Mouse (Mus musculus) brain, embryonic 18.5 days (tissue): ENCODE data around the gene C1qbp.

Experiments
- DNase-seq: peaks from one replicate; pipeline ENCODE4 v3.0.0-alpha.2; 2012; ENCODE audit warnings: low read depth, low spot score

The C1qbp gene

DNA sequence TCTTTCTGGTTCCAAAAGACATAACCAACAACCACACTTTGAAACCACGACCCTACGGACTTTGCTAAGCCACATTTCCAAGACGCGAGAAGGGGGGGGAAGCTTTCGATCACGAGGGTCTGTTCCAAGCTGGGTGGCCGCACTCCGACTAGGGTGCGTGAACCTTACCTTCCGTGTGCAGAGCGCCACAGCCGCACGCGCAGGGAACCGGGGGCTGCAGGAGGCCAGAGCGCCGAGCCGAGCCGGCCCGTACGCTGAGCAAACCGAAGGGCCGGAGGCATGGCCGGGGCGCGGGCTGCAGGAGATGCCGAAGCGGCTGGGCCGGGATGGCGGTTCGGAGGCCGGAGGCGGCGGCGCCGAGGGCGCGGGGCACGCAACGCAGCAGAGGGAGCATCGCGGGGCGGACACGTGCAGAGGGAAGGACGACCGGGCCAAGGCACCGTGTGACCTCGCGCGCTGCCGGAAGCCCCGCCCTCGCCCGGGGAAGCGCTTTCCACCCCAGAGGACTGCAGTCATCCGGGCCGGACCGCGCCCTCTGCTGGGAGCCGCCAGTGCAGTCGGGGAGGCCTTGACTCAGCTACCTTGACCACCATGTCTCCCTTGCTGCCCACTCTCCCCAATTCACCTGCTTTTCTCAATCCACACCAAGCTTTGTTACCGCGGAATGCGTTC, at the start of gene C1qbp:
C1qbp (minus strand) TSS at position 470 of the 672 bp plus-strand sequence.
- DNase-seq, result peak; percentile 66

DNA sequence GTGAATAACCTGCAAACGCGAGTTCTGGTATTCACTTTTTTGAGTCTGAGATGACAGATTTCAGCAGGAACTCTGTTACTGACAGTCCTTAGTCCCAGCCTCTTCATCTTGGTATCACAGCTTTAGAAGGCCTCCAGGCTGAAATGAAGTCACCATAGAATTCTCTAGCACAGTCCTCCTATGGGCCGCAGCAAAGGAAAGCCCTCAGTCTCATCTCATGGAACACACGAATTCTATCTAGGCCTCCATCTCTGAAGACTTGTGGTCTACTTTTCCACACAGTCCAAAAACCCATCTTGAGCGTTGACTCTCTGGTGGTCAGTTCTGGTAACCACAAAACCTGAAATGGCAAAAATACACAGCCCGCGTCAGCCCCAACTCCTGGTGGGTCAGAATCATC, 49.2 kb upstream of the C1qbp start:
- no peak for DNase-seq

DNA sequence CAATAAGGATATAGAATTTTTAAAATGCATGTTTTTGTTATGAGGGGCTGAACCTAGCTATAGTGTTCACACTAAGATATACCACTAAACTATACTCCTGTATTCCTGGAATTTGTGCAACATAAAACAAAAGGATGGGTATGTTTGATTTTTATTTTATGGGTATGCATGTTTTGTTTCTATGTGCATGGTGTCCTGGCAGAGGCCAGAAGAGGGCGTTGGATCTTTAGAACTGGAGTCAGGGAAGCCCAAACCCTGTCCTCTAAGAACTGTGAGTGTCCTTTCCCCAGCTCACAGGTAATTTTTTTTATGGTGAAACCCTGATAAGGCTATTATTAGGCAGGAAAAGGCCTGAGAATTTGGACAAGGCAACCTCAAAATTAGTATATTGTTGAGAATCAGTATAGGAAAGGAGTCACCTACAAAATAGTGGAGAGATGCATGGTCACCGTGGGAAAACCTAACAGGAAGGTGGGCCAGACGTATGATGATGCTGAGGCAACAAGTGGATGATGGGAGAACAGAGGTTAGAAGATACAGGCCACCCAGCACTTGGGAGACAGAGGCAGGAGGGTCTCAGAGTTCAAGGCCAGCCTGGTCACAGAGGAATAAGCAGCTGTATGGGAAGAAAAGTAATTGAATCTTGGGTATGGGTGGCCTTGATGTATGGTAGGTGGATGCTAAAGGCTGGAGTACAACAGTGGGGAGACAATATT, 46.7 kb upstream of the C1qbp start:
- no peak for DNase-seq

- DNase-seq, result no peak
Measured at GRCm38 (mm10) chr11:71028280-71028679, 45.5 kb upstream of the C1qbp start.

GRCm38 (mm10) chr11:71019201-71020068, 36.6 kb upstream of the C1qbp start, which contains the start of the genes Mis12 and Derl2:
Gene Mis12 (plus strand): TSS chr11:71019611.
Gene Derl2 (minus strand): TSS chr11:71019841.
- peak; percentile 99 for DNase-seq

DNA sequence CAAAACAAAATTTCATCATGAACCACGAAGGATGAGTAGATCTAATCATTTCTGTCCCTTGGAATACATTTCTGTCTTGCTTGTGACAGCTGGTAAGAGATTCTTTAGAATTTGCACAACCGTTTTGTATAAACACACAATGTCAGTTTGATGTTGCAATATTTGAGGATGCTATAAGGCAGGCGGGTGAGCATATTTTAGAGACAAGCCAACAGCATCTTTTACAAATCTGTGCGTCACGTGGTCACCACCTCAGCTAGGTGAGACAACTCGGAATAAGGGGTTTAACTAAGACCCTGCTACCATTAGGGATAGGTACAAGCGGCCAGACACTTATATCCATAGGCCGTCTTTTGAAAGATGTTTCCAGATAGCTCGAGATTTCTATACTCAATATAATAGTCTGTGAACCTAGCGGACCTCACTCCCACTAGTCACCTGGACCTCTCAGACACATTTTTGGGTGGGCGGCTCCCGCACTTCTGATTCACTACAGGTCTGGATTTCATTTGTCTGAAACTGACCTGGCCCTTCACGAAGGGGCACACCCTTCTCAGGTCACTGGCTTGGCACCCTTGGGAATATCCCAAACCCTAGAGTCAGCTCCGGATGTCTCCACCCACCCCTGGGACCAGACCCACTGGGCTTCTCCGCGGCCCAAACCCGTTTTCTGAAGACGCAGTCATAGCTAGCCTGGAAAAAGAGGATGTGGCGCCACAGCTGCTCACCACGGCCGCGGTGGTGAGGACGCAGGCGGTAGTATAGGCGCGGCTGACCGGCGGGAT, 35.8 kb upstream of the C1qbp start:
- DNase-seq, result no peak

DNA sequence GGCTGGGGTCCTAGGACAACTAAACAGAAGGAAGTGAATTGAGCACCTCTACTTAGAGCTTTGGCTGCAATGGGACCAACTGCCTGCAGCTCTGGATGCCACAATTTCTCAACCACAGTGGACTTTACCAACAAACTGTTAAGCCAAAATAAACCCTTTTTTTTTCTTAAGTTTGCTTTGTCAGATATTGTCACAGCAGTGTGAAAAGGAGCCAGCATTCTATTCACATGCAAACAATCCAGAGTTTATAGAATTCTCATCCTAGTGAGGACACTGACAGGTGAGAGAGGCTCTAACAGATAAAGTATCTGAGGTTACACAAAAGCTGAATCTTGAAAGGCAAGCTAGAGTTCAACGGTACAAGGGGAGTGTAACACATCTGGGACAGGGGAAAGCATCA, 34.2 kb upstream of the C1qbp start:
- DNase-seq, result no peak

- DNase-seq, result no peak
Measured at GRCm38 (mm10) chr11:71012743-71013142, 29.9 kb upstream of the C1qbp start.

- no peak for DNase-seq
Measured at GRCm38 (mm10) chr11:71008321-71008720, 25.5 kb upstream of the C1qbp start.

DNA sequence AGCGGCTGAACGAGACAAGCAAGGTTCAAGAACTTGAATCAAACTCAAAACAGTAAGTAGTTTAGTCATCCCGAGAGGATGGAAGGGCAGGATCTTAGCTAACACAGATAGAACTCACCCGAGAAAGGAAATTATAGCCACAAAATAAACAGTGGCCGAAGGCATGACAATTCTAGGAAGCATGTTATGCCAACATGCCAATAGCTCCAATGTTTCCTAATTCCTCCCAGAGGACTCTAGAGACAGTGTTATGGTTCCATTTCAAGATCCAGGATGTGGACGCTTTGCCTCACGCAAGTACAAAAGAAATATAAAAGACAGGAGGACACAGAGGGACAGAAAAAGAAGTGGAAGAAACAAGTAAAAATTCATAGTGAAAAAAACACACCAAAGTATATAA, 25.0 kb upstream of the C1qbp start:
- no peak for DNase-seq

- no peak for DNase-seq
Measured at GRCm38 (mm10) chr11:71007026-71007425, 24.2 kb upstream of the C1qbp start.

GRCm38 (mm10) chr11:71005046-71005445, 22.2 kb upstream of the C1qbp start:
- DNase-seq, result no peak

- peak; percentile 97 for DNase-seq
Measured at GRCm38 (mm10) chr11:71004316-71004773, 21.5 kb upstream of the C1qbp start, which contains the start of gene Dhx33. Gene Dhx33 (minus strand): TSS chr11:71004437.

- no peak for DNase-seq
Measured at GRCm38 (mm10) chr11:71003611-71004315, 20.9 kb upstream of the C1qbp start.

GRCm38 (mm10) chr11:71001167-71001566, 18.3 kb upstream of the C1qbp start:
- DNase-seq, result no peak

- DNase-seq, result no peak
Measured at GRCm38 (mm10) chr11:70982030-70982429, 796 bp downstream of the C1qbp start.

- DNase-seq, result no peak
Measured at GRCm38 (mm10) chr11:70980751-70981510, 1.9 kb downstream of the C1qbp start.

GRCm38 (mm10) chr11:70980232-70980631, 2.6 kb downstream of the C1qbp start:
- no peak for DNase-seq

DNA sequence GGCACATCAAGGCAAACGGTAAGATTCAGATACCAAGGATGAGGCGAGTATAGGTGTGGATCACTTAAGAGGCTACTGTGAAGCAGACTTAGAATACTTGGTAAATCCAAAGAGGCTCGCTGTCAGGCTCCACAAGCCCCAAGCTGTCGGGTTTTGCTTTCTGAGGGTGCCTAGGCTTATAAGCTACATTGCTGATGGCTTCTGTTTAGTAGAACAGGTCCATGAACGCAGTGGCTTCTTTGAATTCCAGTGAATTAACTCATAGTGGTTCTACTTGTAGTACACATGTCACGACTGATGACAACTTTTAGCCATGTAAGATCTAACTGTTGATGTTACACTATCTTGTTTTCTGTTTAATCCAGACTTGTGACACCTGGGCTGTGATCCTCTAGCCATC, 5.5 kb downstream of the C1qbp start:
- DNase-seq, result no peak

GRCm38 (mm10) chr11:70975193-70975592, 7.6 kb downstream of the C1qbp start:
- DNase-seq, result no peak
